In genomic region chr11:102609483-102609882, GRCm38 (mm10) we compare ENCODE assay signal across 13 mouse cellular contexts. TPM values are rescaled to one million over a fixed set of nuclear protein-coding genes. Genes with fewer than 3 reads are reported as not detected.
DNase-seq lines count a peak whose midpoint lies in the region; ATAC-seq and TF ChIP-seq lines count a peak whose summit lies in the region.
"Had no signal": no experiment of that assay in that cellular context is flagged by ENCODE, and none has a peak within 500 bp of the region (broad histone marks: within the 10 kb centered on the region; RNA-seq: fewer than 3 reads in every experiment).

No protein-coding gene starts in this region.

- no peak overlapping the region for H3K27ac ChIP-seq in heart, adult 2 months
- H3K27ac ChIP-seq in kidney, embryonic 16.5 days (ENCODE audit: low read length), result peak overlapping the region; percentile 26; the same call in 1 of the 2 replicates
- peak overlapping the region; percentile 99 for H3K27ac ChIP-seq in embryonic facial prominence, embryonic 15.5 days (replicated peaks)
- no peak overlapping the region for H3K27ac ChIP-seq in neural tube, embryonic 11.5 days (ENCODE audit: low read depth, low read length)

- H3K4me2 ChIP-seq in kidney, embryonic 16.5 days (replicated peaks; ENCODE audit: low read depth, low read length), result 0 out of 2 replicates have a peak overlapping the region, but pooled peaks have one; percentile 62
- peak overlapping the region; percentile 72 for H3K4me2 ChIP-seq in embryonic facial prominence, embryonic 15.5 days (replicated peaks)
- peak overlapping the region; percentile 83 for H3K4me2 ChIP-seq in neural tube, embryonic 11.5 days (ENCODE audit: low read depth)

- H3K79me2 ChIP-seq in heart, adult 2 months (replicated peaks; ENCODE audit: control insufficient read depth, insufficient read depth, low read length), result no peaks in the 10 kb centered on the region

- no peaks in the 10 kb centered on the region for H3K36me3 ChIP-seq in heart, adult 2 months (ENCODE audit: control insufficient read depth, insufficient read depth, low read length)
- H3K36me3 ChIP-seq in kidney, embryonic 16.5 days (ENCODE audit: insufficient read depth, low read length), result no peaks in the 10 kb centered on the region
- no peaks in the 10 kb centered on the region for H3K36me3 ChIP-seq in embryonic facial prominence, embryonic 15.5 days
- no peaks in the 10 kb centered on the region for H3K36me3 ChIP-seq in neural tube, embryonic 11.5 days (ENCODE audit: control insufficient read depth, insufficient read depth, low read length)
- H3K36me3 ChIP-seq: G1E had no signal

- no peak for ATAC-seq in kidney, embryonic 16.5 days (ENCODE audit: low FRiP score, low TSS enrichment)
- no peak for ATAC-seq in embryonic facial prominence, embryonic 15.5 days (ENCODE audit: insufficient number of reproducible peaks, low FRiP score, low TSS enrichment, low read depth)
- ATAC-seq in neural tube, embryonic 11.5 days (ENCODE audit: insufficient read depth, low FRiP score, low TSS enrichment), result no peak
- ATAC-seq: inflammation-experienced regulatory T-cells, adult 6 months had no signal

- H3K4me1 ChIP-seq in heart, adult 2 months (ENCODE audit: control insufficient read depth, insufficient read depth, low read length), result peaks cover 2% of the 10 kb centered on the region; the same call in 1 of the 2 replicates
- H3K4me1 ChIP-seq in kidney, embryonic 16.5 days (ENCODE audit: insufficient read depth, low read length), result peaks cover 47% of the 10 kb centered on the region
- H3K4me1 ChIP-seq in embryonic facial prominence, embryonic 15.5 days, result peaks cover 39% of the 10 kb centered on the region
- peaks cover 35% of the 10 kb centered on the region for H3K4me1 ChIP-seq in neural tube, embryonic 11.5 days (ENCODE audit: control insufficient read depth, insufficient read depth, low read length)

- H3K27me3 ChIP-seq in heart, adult 2 months (ENCODE audit: control insufficient read depth, insufficient read depth, low read length), result peaks cover 8% of the 10 kb centered on the region; the same call in 1 of the 2 replicates
- H3K27me3 ChIP-seq in kidney, embryonic 16.5 days (ENCODE audit: insufficient read depth, low read length), result no peaks in the 10 kb centered on the region
- H3K27me3 ChIP-seq in embryonic facial prominence, embryonic 15.5 days, result no peaks in the 10 kb centered on the region
- no peaks in the 10 kb centered on the region for H3K27me3 ChIP-seq in neural tube, embryonic 11.5 days (ENCODE audit: control insufficient read depth, insufficient read depth, low read length)

- WGBS in heart, adult 2 months, result 69% methylated on average over 8 of the region's 8 CpGs
- 43% methylated on average over 8 of the region's 8 CpGs for WGBS in kidney, embryonic 16.5 days
- 46% methylated on average over 8 of the region's 8 CpGs for WGBS in embryonic facial prominence, embryonic 15.5 days
- 49% methylated on average over 8 of the region's 8 CpGs for WGBS in neural tube, embryonic 11.5 days

- TF ChIP-seq EP300 in heart, adult 2 months (IDR thresholded peaks at IDR 0.05; ENCODE audit: insufficient read depth, low read depth, low read length), result no peak

- intact Hi-C loops in heart, adult 2 months (cut with DNase I), result no loop called here

- no peak overlapping the region for H3K9ac ChIP-seq in heart, adult 2 months (ENCODE audit: low read depth, low read length)
- H3K9ac ChIP-seq in kidney, embryonic 16.5 days (replicated peaks; ENCODE audit: low read length), result no peak overlapping the region
- no peak overlapping the region for H3K9ac ChIP-seq in embryonic facial prominence, embryonic 15.5 days
- H3K9ac ChIP-seq in neural tube, embryonic 11.5 days (ENCODE audit: low read length), result peak overlapping the region; percentile 4; the same call in 1 of the 2 replicates

- no peak for TF ChIP-seq POLR2A in heart, adult 2 months (IDR thresholded peaks at IDR 0.05; ENCODE audit: insufficient read depth, low read depth, low read length)

- no peaks in the 10 kb centered on the region for H3K9me3 ChIP-seq in kidney, embryonic 16.5 days (ENCODE audit: low read length)
- no peaks in the 10 kb centered on the region for H3K9me3 ChIP-seq in embryonic facial prominence, embryonic 15.5 days (replicated peaks)
- H3K9me3 ChIP-seq in neural tube, embryonic 11.5 days (ENCODE audit: control insufficient read depth, low read length), result no peaks in the 10 kb centered on the region

- no peak for TF ChIP-seq CTCF in heart, adult 2 months (IDR thresholded peaks at IDR 0.05)

- DNase-seq in heart, adult 11 months, result peak; percentile 56
- DNase-seq in heart, adult 2 months, result no peak
- no peak for DNase-seq in kidney, postnatal 36 days
- DNase-seq in neural tube, embryonic 11.5 days (ENCODE audit: low spot score), result no peak
- DNase-seq in urinary bladder, postnatal 10 days (ENCODE audit: low spot score), result no peak
- no peak for DNase-seq in adrenal gland, adult 2 months
- DNase-seq: cerebellum, adult 9-10 months; gastrocnemius, postnatal 36 days had no signal

- no peak overlapping the region for H3K4me3 ChIP-seq in heart, adult 2 months
- H3K4me3 ChIP-seq in kidney, embryonic 16.5 days (ENCODE audit: low read length), result no peak overlapping the region
- H3K4me3 ChIP-seq in embryonic facial prominence, embryonic 15.5 days (replicated peaks), result no peak overlapping the region; the same call in 1 of the 2 replicates
- no peak overlapping the region for H3K4me3 ChIP-seq in neural tube, embryonic 11.5 days (ENCODE audit: low read depth, low read length)

RNA-seq across cellular contexts. Expression of gene Fzd2, which starts 5.3 kb away (rescaled TPM):
- total RNA-seq in heart, adult 2 months (2021), result 1 to 10 TPM; 2.6 to 2.8 TPM
- 7.2 and 10.0 TPM in 2 replicates for polyA plus RNA-seq in heart, adult 2 months (2012; rRNA removed)
- polyA plus RNA-seq in kidney, embryonic 16.5 days (2015; fragmentation: Nextera tagmentation; extraction: Ambion mirVana), result 27.2 and 27.5 TPM in 2 replicates
- 45.8 and 47.6 TPM in 2 replicates for polyA plus RNA-seq in embryonic facial prominence, embryonic 15.5 days (2015; fragmentation: Nextera tagmentation; extraction: Ambion mirVana)
- 37.3 and 40.4 TPM in 2 replicates for polyA plus RNA-seq in neural tube, embryonic 11.5 days (2014; fragmentation: Nextera tagmentation; extraction: Ambion mirVana)
- total RNA-seq in adrenal gland, adult 2 months (2021), result 1 to 10 TPM; 2.0 to 9.3 TPM
- 22.8 and 23.1 TPM in 2 replicates for polyA plus RNA-seq in adrenal gland, adult 2 months (2012; rRNA removed)
- total RNA-seq: G1E had no signal
- polyA plus RNA-seq: G1E; inflammation-experienced regulatory T-cells, adult 6 months had no signal

RNA-seq across cellular contexts. Expression of gene Gm11627, which starts 30.2 kb away (rescaled TPM):
- total RNA-seq in heart, adult 2 months (2021), result 1 to 10 TPM; 1.2 to 1.5 TPM
- polyA plus RNA-seq in heart, adult 2 months (2012; rRNA removed), result 4.0 and 4.9 TPM in 2 replicates
- polyA plus RNA-seq in kidney, embryonic 16.5 days (2015; fragmentation: Nextera tagmentation; extraction: Ambion mirVana), result 7.9 and 10.8 TPM in 2 replicates
- polyA plus RNA-seq in embryonic facial prominence, embryonic 15.5 days (2015; fragmentation: Nextera tagmentation; extraction: Ambion mirVana), result 11.1 and 12.0 TPM in 2 replicates
- 7.1 and 9.9 TPM in 2 replicates for polyA plus RNA-seq in neural tube, embryonic 11.5 days (2014; fragmentation: Nextera tagmentation; extraction: Ambion mirVana)
- under 1 TPM in 1 of 2 experiments, not detected in 1; 0.52 TPM for total RNA-seq in adrenal gland, adult 2 months (2021)
- not detected in 2 replicates for polyA plus RNA-seq in adrenal gland, adult 2 months (2012; rRNA removed)
- total RNA-seq: G1E; gastrocnemius, postnatal 36 days had no signal
- polyA plus RNA-seq: G1E; inflammation-experienced regulatory T-cells, adult 6 months had no signal

RNA-seq across cellular contexts. Expression of gene Gpatch8, which starts 53.3 kb away (rescaled TPM):
- total RNA-seq in heart, adult 2 months (2021), result 10 to 100 TPM; 14.8 to 18.0 TPM
- 11.7 and 16.8 TPM in 2 replicates for polyA plus RNA-seq in heart, adult 2 months (2012; rRNA removed)
- polyA plus RNA-seq in kidney, embryonic 16.5 days (2015; fragmentation: Nextera tagmentation; extraction: Ambion mirVana), result 47.5 and 63.8 TPM in 2 replicates
- polyA plus RNA-seq in embryonic facial prominence, embryonic 15.5 days (2015; fragmentation: Nextera tagmentation; extraction: Ambion mirVana), result 56.2 and 59.1 TPM in 2 replicates
- polyA plus RNA-seq in neural tube, embryonic 11.5 days (2014; fragmentation: Nextera tagmentation; extraction: Ambion mirVana), result 45.4 and 46.1 TPM in 2 replicates
- 10 to 100 TPM; 23.2 to 31.4 TPM for total RNA-seq in adrenal gland, adult 2 months (2021)
- 16.0 and 18.4 TPM in 2 replicates for polyA plus RNA-seq in adrenal gland, adult 2 months (2012; rRNA removed)

RNA-seq across cellular contexts. Expression of gene Meioc, which starts 54.0 kb away (rescaled TPM):
- total RNA-seq in heart, adult 2 months (2021), result not detected
- 0.09 TPM in 1 of 2 replicates, not detected in the other for polyA plus RNA-seq in heart, adult 2 months (2012; rRNA removed)
- polyA plus RNA-seq in kidney, embryonic 16.5 days (2015; fragmentation: Nextera tagmentation; extraction: Ambion mirVana), result 0.28 and 0.34 TPM in 2 replicates
- 0.58 and 0.80 TPM in 2 replicates for polyA plus RNA-seq in embryonic facial prominence, embryonic 15.5 days (2015; fragmentation: Nextera tagmentation; extraction: Ambion mirVana)
- polyA plus RNA-seq in neural tube, embryonic 11.5 days (2014; fragmentation: Nextera tagmentation; extraction: Ambion mirVana), result 0.84 and 0.89 TPM in 2 replicates
- total RNA-seq in adrenal gland, adult 2 months (2021), result not detected
- polyA plus RNA-seq in adrenal gland, adult 2 months (2012; rRNA removed), result not detected in 2 replicates
- total RNA-seq: gastrocnemius, postnatal 36 days; layer of hippocampus, adult 8-10 months had no signal
- polyA plus RNA-seq: G1E had no signal

Comparison
In these comparisons a context has a peak if more than half of its experiments do, and no peak if none do; other contexts are left out.
1. H3K27ac ChIP-seq: peak in kidney, embryonic 16.5 days (single experiment) and embryonic facial prominence, embryonic 15.5 days (single experiment); none in heart, adult 2 months (single experiment) and neural tube, embryonic 11.5 days (single experiment).
2. Peak in every context shown above with its lines, with median percentiles within 50 percentile points of each other: H3K4me2 ChIP-seq.